Mouse (Mus musculus): ENCODE data around the gene Ano9.

GRCm38 (mm10) chr7:141147044-141147443 lies 29.4 kb upstream of the Ano9 start:
- TF ChIP-seq CTCF (IDR thresholded peaks at IDR 0.05; ENCODE audit: low read depth): no peak
- TF ChIP-seq EP300 (IDR thresholded peaks at IDR 0.05; ENCODE audit: low read depth): peak; percentile 22; the same call in 1 of the 2 replicates
